Mouse (Mus musculus): ENCODE results near the gene Grap. TPM values are rescaled to one million over a fixed set of nuclear protein-coding genes. Genes with fewer than 3 reads are reported as not detected.

Grap gene
- total RNA-seq, 2 experiments from 2014 or later = 2.0 to 2.7 TPM

GRCm38 (mm10) chr11:61677709-61678108 is 24.6 kb downstream of the Grap start:
- no peak for DNase-seq (ENCODE audit: low spot score)

- DNase-seq (ENCODE audit: low spot score) = no peak
Measured at GRCm38 (mm10) chr11:61679091-61679866, 26.2 kb downstream of the Grap start.

GRCm38 (mm10) chr11:61683907-61684731 is 31.1 kb downstream of the Grap start, which contains the start of gene Fam83g:
TSS of gene Fam83g (plus strand) at chr11:61684091.
- peak; percentile 40 for DNase-seq (ENCODE audit: low spot score)

- no peak for DNase-seq (ENCODE audit: low spot score)
Measured at GRCm38 (mm10) chr11:61685119-61685725, 32.2 kb downstream of the Grap start.

GRCm38 (mm10) chr11:61686141-61686540 is 33.1 kb downstream of the Grap start:
- DNase-seq (ENCODE audit: low spot score) = no peak

- DNase-seq (ENCODE audit: low spot score) = no peak
Measured at GRCm38 (mm10) chr11:61686906-61687453, 33.9 kb downstream of the Grap start.

- DNase-seq (ENCODE audit: low spot score) = no peak
Measured at GRCm38 (mm10) chr11:61687595-61687994, 34.5 kb downstream of the Grap start.

- DNase-seq (ENCODE audit: low spot score) = no peak
Measured at GRCm38 (mm10) chr11:61692996-61693395, 39.9 kb downstream of the Grap start.

GRCm38 (mm10) chr11:61698852-61699251 is 45.8 kb downstream of the Grap start:
- no peak for DNase-seq (ENCODE audit: low spot score)

GRCm38 (mm10) chr11:61699460-61699859 is 46.4 kb downstream of the Grap start:
- no peak for DNase-seq (ENCODE audit: low spot score)

- DNase-seq (ENCODE audit: low spot score) = no peak
Measured at GRCm38 (mm10) chr11:61699933-61700332, 46.9 kb downstream of the Grap start.

GRCm38 (mm10) chr11:61701696-61702095 is 48.6 kb downstream of the Grap start:
- no peak for DNase-seq (ENCODE audit: low spot score)

GRCm38 (mm10) chr11:61702494-61702893 is 49.4 kb downstream of the Grap start:
- DNase-seq (ENCODE audit: low spot score) = no peak

- DNase-seq (ENCODE audit: low spot score) = no peak
Measured at GRCm38 (mm10) chr11:61705581-61705980, 52.5 kb downstream of the Grap start.

GRCm38 (mm10) chr11:61706232-61706631 is 53.2 kb downstream of the Grap start:
- DNase-seq (ENCODE audit: low spot score) = no peak

GRCm38 (mm10) chr11:61708928-61709327 is 55.9 kb downstream of the Grap start:
- DNase-seq (ENCODE audit: low spot score) = no peak

- peak; percentile 32 for DNase-seq (ENCODE audit: low spot score)
Measured at GRCm38 (mm10) chr11:61713157-61713855, 60.2 kb downstream of the Grap start.

GRCm38 (mm10) chr11:61714346-61715117 is 61.5 kb downstream of the Grap start:
- DNase-seq (ENCODE audit: low spot score) = peak; percentile 83

GRCm38 (mm10) chr11:61715130-61715529 is 62.1 kb downstream of the Grap start:
- DNase-seq (ENCODE audit: low spot score) = no peak

- no peak for DNase-seq (ENCODE audit: low spot score)
Measured at GRCm38 (mm10) chr11:61717990-61718389, 64.9 kb downstream of the Grap start.

Data from gastrocnemius, adult 18-20 months (tissue).